Mouse (Mus musculus): ENCODE results near the gene Gm11555.
"Not testable (repeated sequence)": the region's sequence is repeated elsewhere in the genome, so short reads cannot be mapped to it uniquely, and the experiment has no call there.

Gene Gm11555

DNA sequence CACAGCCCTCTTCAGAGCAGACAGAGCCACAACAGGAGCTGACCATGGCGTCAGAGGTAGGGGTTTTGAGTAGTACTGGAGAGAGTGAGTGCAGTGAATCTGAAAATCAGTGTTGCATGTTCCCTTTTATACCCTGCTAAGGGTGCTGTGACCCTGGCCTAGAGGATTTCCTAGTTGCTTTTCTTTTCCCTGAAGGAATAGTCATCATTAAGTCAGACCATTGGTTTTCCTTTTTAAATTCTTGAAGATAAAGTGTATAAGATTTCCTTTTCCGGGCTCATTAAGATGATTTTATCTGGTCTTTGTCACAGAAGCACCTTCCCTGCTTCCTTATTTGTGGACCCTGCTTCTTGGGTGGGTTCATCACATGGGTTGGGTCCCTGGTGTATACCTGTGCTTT lies at the start of gene Gm11555:
TSS of gene Gm11555 (minus strand) at position 101 of the 400 bp plus-strand sequence.
- DNase-seq = no peak

DNA sequence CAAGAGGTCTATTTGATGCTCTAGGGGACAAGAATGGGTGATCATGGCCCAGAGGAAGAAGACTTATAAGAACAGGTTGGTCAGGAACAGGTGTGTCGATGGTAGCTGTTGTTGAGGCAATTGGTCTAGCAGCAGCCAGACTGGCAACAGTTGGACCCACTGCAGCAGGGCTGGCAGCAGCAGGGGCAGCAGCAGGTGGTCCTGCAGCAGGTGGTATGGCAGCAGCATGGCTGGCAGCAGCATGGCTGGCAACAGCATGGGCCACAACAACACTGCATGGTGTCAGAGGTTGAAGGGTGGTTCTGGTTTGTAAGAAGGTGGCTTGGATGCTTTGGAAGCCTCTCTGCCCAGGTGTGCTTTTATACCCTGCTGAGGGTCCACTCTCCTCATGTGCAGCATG lies 40.4 kb upstream of the Gm11555 start, which contains the start of gene Gm14190:
TSS of gene Gm14190 (minus strand) at position 278 of the 400 bp plus-strand sequence.
- DNase-seq = no peak

DNA sequence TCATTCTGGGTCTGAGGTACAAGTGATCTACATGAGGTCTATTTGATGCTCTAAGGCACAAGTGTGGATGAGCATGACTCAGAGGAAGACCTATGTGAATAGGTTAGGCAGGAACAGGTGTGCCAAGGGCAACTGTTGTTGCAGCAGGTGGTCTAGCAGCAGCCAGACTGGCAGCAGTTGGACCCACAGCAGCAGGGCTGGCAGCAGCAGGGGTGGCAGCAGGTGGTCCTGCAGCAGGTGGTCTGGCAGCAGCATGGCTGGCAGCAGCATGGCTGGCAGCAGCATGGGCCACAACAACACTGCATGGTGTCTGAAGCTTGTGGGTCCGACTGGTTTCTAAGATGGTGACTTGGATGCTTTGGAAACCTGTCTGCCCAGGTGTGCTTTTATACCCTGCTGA lies 35.2 kb upstream of the Gm11555 start:
- not testable (repeated sequence) for DNase-seq

DNA sequence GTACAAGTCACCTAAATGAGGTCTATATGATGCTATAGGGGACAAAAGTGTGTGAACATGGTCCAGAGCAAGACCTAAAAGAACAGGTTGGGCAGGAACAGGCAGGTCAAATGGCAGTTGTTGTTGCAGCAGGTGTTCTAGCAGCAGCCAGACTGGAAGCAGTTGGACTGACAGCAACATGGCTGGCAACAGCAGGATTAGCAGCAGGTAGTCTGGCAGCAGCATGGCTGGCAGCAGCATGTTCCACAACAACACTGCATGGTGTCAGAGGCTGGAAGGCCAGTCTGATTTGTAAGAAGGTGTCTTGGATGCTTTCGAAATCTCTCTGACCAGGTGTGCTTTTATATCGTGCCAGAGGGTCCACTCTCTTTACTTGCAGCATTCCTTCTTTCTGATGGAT lies 33.4 kb upstream of the Gm11555 start:
- no peak for DNase-seq

DNA sequence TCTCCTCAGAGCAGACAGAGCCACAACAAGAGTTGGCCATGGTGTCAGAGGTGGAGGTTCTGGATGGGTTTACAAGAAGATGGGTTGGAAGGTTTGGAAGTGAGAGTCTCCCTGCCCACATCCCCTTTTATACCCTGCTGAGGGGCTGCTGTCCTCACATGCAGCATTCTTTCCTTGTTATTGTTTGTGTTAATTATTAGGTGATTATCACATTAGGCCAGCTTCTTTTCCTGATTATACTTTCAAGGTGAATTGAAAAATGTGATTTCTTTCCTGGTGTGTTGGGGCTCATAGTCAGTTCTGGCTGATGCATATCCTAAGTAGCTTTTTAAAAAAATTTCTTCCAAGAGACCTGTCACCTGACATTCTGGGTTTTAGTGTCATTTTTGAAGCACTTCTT lies 15.8 kb upstream of the Gm11555 start, which contains the start of gene Krtap4-6:
TSS of gene Krtap4-6 (minus strand) at position 101 of the 400 bp plus-strand sequence.
- no peak for DNase-seq

DNA sequence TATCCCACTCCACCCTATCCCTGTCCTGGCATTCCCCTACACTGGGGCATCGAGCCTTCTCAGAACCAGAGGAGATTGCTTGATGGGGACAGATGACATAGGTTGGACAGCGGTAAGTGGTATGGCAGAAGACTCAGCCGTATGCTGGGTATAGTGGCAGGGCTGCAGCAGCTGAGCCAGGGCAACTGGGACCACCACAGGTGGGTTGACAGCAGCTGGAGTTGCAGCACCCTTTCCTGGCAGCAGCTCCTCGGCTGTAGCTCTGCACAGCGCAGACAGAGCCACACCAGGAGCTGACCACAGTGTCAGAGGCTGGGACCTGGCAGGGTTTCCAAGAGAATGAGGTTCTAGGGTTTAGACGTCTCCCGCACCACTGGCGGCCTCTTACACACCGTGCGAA lies 12.8 kb upstream of the Gm11555 start:
- DNase-seq = no peak

DNA sequence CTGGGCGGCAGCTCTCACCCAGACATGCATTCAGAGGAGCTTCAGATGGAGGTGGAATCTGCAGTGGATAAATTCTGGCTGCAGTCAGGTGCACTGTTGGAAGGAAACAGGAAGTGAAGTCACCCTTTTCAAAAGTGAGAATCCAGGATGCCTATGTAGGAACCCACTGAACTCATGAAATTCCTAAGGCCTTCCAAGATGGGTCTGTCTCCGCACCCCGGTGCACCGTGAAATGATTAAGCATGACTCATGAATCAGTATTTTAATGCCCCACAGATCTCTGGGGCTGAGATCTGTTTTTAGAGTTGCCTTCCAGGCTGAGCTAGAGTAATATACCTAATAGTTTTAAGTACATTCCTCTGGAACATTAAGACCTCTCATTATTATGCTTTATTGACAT lies 9.2 kb upstream of the Gm11555 start:
- DNase-seq = no peak

DNA sequence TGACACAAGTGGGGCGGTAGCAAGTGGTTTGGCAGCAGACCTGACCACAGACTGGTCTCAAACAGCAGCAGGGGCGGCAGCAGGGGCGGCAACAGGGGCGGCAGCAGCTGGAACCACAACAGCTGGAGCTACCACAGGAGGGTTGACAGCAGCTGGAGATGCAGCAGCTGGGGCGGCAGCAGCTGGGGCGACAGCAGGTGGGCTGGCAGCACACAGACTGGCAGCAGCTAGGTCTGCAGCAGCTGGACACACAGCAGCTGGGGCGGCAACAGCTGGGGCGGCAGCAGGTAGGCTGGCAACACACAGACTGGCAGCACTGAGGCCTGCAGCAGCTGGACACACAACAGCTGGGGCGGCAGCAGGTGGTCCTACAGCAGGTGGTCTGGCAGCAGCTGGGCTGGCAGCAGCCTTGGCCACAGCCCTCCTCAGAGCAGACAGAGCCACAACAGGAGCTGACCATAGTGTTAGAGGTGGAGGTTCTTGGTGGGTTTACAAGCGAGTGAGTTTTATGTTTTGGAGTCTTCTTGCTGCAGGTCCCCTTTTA lies 8.5 kb upstream of the Gm11555 start, which contains the start of gene Gm11563:
TSS of gene Gm11563 (minus strand) at position 494 of the 544 bp plus-strand sequence.
- not testable (repeated sequence) for DNase-seq

DNA sequence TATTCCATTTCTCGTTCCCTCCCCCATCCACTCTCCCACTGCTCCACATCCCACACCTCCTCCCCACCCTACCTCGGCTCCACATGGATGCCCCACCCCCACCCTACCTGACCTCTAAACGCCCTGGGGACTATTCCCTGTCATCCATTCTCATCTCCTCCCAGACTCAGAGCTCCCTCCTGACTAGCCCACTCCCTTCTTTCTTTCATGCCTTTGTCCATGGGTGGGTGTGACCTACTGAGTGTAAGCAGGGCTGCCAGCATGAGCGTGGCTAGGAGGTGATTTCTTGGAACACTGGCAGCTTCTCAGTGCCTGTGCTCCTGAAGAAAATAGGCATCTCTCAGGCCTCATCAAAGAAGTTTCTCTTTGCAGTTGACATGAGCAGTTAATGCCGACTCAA lies 7.0 kb upstream of the Gm11555 start:
- DNase-seq = no peak

DNA sequence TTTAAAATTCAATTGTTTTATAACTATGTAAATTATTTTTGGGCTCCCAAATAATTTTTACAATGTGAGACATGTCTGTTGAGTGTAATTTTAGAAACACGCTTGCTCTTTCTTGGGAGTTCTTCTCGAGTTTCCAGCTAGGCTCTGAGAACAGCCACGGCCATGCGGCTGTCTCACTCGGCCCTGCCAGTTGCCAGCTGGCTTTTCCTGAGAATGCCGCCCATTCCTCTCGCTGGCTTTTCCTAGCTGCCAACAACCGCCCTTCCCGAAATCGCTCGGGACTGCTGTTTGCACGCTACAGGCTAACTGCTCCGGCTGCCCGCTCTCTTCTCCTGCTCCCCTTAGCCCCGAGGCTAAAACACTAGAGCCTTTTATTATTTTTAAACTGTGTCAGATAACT lies 3.6 kb downstream of the Gm11555 start:
- DNase-seq = no peak

DNA sequence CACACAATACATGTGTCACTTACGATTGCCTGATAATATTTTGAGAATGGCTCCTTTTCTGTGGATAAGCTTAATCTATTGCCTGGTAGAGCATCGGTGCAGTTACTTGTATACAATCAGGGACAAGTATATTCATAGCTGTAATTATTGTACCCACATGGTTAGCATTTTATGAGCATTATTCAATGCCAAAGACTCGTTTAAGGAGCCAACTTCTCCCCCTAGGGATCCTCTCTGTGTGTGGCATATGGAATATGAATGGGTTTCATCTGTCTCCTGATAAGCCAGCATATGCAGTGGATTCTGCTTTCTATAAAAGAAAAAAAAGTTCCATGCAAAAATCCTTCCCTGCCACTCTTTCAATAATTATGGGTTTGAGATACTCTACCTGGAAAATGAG lies 5.7 kb downstream of the Gm11555 start:
- no peak for DNase-seq

DNA sequence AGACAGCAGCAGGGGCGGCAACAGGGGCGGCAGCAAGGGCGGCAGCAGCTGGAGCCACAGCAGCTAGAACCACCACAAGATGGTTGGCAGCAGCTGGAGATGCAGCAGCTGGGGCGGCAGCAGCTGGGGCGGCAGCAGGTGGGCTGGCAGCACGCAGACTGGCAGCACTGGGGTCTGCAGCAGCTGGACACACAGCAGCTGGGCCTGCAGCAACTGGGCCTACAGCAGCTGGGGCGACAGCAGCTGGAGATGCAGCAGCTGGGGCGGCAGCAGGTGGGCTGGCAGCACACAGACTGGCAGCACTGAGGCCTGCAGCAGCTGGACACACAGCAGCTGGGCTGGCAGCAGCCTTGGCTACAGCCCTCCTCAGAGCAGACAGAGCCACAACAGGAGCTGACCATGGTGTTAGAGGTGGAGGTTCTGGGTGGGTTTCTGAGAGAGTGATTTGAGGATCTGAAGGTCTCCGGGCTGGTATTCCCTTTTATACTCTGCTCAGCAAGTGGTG lies 6.3 kb downstream of the Gm11555 start, which contains the start of gene Krtap4-7:
TSS of gene Krtap4-7 (minus strand) at position 455 of the 505 bp plus-strand sequence.
- not testable (repeated sequence) for DNase-seq

DNA sequence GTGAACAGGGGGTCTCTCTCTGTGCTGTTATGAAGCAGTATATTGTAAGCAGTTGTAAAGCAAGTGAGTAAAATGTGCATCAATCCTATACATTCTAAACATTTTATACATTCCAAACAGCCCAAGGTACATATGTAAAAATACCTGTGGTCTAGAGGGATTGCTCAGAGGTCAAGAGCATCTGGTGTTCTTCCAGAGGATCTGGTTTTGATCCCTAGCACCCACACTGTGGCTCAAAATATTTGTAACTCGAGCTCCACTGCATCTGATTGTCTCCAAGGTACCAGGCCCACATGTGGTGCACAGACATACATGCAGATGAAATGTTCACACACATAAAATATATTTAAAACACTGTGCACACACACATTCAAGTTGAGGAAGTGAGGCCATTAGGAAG lies 9.1 kb downstream of the Gm11555 start:
- no peak for DNase-seq

DNA sequence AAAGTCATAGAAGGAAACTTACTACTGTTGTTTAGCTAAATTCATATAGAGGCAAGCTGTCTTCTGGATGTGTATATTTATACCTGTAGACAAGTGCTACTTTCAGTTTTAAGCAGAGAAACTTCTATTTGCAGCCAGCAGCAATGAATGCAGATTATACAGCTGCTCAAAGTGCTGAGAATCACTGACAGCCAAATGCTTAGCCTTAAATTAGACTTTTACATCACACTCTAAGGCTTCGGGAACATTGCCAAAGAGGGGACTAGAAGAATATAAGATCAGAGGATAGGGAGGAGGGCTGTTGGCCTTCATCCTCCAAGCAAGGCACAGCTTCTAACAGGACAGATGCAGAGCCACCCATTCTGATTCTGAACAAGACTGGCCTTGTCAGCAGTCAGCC lies 12.9 kb downstream of the Gm11555 start:
- DNase-seq = no peak

DNA sequence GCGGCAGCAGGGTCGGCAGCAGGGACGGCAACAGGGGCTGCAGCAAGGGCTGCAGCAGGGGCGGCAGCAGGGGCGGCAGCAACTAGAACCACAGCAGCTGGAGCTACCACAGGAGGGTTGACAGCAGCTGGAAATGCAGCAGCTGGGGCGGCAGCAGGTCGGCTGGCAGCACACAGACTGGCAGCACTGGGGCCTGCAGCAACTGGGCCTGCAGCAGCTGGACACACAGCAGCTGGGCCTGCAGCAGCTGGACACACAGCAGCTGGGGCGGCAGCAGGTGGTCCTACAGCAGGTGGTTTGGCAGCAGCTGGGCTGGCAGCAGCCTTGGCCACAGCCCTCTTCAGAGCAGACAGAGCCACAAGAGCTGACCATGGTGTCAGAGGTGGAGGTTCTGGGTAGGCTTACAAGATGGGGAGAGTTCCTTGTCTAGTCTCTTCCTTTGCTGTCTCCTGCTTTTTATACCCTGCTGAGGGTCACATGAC lies 15.3 kb downstream of the Gm11555 start, which contains the start of gene Krtap4-2:
TSS of gene Krtap4-2 (minus strand) at position 432 of the 482 bp plus-strand sequence.
- DNase-seq = no peak

DNA sequence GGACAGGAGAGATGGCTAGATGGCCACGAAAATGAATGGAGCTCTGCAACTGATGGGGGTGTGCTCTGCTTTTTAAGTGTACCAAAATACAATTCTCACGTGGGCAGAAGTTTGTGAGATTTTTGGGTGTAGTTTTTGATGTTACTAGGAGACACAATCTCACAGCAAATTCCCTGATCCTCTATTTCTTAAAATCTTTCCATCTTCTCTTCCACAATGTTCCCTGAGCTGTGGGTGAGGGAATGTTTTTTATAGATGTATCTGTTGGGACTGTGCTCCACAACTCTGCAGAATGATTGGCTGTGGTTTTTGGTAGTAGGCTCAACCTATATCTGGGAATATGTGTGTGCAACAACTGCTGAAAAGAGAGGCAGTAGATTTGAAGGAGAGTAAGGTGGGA lies 16.7 kb downstream of the Gm11555 start:
- DNase-seq = no peak

DNA sequence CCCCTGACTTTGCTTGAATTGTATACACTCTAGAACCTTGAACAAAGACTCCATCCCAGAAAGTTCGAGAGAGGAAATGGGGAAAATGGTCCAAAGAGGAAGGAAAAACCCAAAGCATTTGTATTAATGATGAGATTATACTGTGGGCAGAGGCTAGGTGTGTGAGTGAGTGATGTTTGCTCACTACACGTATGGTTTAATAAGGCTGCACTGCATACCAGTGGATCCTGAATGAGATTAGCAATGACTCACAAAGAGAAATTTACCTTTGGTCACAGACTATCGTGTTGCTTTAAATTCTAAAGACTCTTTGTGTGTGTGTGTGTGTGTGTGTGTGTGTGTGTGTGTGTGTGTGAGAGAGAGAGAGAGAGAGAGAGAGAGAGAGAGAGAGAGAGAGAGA lies 19.1 kb downstream of the Gm11555 start:
- no peak for DNase-seq

DNA sequence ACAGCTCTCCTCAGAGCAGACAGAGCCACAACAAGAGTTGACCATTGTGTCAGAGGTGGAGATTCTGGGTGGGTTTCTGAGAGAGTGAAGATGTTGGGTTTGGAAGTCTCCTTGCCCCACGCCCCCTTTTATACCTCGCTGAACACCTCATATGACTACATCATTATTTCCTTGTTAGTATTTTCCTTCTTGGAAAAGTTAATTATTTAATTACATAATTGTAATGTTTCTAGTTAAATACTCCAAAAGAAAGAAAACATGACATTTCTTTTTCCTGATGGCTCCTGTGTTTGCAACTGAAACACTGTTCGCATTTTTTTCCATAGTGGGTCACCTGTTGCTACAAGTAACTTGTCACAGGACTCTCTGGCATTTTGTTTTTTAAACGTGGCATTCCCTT lies 21.9 kb downstream of the Gm11555 start, which contains the start of gene Krtap4-1:
TSS of gene Krtap4-1 (minus strand) at position 101 of the 400 bp plus-strand sequence.
- DNase-seq = no peak

DNA sequence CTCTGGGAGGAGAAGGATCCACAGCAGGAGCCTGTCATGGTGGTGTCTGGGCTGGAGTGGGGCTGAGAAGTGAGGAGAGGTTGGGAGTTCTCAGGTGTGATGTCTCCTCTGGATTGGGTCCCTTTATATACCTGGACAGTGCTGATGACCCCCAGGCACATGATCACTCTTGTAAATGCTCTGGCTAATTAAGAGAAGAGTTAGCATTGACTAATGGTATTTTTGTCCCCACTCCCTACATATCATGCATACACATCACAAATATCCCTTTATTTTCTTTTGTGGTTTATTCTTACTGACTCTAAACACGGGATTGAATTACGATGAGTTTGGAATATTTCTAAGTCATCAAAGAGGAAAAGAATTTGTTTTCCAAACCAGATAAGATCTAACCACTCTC lies 29.7 kb downstream of the Gm11555 start, which contains the start of gene Gm11562:
TSS of gene Gm11562 (minus strand) at position 101 of the 400 bp plus-strand sequence.
- DNase-seq = no peak

DNA sequence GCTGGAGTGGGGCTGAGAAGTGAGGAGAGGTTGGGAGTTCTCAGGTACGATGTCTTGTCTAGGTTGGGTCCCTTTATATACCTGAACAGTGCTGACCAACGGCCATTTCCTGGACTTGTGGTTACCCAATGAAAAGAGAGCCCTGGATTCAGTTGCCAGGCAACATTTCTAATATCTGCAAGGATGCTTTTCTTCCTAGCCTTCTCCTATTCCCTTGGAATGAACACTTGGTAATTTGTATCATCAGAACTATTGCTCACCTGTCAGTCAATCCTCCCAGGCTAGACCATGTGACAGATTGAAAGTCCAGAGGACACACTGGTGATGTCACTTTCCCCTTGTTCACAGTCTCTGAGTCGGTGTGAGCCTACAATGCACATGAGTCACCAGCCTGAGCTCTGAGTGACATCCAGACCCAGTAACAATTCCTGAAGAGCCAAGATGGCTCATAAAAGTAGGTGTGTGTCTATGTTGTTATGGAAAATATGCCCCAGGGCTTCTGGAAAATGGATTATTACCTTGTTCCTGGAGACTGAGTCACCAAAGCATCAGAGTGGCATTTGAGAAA lies 35.2 kb downstream of the Gm11555 start, which contains the start of gene Krtap2-4:
TSS of gene Krtap2-4 (minus strand) at position 51 of the 568 bp plus-strand sequence.
- DNase-seq = no peak

DNA sequence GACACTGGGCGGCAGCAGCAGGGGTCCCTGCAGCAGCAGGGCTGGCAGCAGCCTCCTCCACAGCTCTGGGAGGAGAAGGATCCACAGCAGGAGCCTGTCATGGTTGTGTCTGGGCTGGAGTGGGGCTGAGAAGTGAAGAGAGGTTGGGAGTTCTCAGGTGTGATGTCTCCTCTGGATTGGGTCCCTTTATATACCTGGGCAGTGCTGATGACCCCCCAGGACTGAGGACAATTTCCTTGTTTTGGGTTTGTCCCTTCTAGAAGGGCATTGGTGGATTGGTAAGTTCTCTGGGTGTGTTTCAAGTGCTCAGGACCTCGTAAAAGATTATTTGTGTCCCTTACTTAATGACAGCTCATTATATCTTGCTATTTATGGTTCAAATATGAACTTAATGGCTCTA lies 39.9 kb downstream of the Gm11555 start, which contains the start of gene Gm11937:
TSS of gene Gm11937 (minus strand) at position 101 of the 400 bp plus-strand sequence.
- DNase-seq = not testable (repeated sequence)

DNA sequence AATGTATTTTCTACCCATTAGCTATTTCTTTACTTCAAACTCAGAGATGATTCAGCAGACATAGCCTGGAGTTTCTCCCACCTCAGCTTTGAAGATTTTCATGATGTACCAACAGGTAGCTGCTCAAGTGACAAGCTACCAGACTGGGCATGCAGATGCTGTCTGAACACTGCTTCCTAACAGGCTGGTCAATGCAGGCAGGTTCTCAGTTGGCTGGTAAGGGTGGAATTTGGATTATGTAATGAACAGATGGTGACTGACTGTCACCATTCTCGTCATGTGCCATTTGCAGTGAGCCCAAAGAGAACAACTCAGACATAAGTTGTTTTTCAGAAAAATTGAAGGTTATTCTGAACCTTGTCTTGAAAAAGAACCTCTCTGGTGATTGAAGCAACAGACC lies 40.9 kb downstream of the Gm11555 start:
- no peak for DNase-seq

DNA sequence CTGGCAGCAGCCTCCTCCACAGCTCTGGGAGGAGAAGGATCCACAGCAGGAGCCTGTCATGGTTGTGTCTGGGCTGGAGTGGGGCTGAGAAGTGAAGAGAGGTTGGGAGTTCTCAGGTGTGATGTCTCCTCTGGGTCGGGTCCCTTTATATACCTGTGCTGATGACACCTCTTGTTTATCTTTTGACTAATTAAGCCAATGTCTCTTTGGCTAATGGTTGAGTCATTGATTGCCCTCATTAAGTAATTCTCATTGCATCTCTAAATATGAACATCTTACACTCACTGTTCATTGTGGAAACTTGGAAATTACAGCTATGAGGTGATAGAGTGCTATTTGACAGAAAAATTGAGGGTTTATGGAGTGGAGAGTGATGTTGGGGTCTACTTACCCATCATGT lies 46.8 kb downstream of the Gm11555 start, which contains the start of gene Gm11938:
TSS of gene Gm11938 (minus strand) at position 101 of the 400 bp plus-strand sequence.
- not testable (repeated sequence) for DNase-seq

Data from retina, postnatal 1 day (tissue).